Mouse (Mus musculus) megakaryocyte, adult 5-6 weeks (primary cell): ENCODE results near the gene Lmod2. TPM values are rescaled to one million over a fixed set of nuclear protein-coding genes. Genes with fewer than 3 reads are reported as not detected.
A peak's percentile ranks its signal among the peaks of the same experiment; 100 is the strongest.

Experiments used
- ATAC-seq: 2 replicates; pipeline ENCODE4 v1.8.0; 2016; ENCODE audit warnings: mild to moderate bottlenecking, inconsistent platforms; ENCODE audit not compliant: poor library complexity, severe bottlenecking
- total RNA-seq, 2 experiments: library from RNA; stranded (forward) in 1 of 2; stranded (reverse) in 1 of 2; fragments of 153-499, 151-499 nt in 1 of 2; fragments of 221-1000, 200-1000 nt in 1 of 2; gene quantifications; 2 replicates each; pipeline versions ENCODE4 v1.2.3 to v1.2.4; 2015 to 2017

Lmod2 gene
- total RNA-seq, 2 experiments from 2014 or later = not detected

- ATAC-seq = no peak
Measured at GRCm38 (mm10) chr6:24635814-24636213, 38.3 kb downstream of the Lmod2 start.

GRCm38 (mm10) chr6:24641286-24641685 lies 43.7 kb downstream of the Lmod2 start:
- no peak for ATAC-seq

- no peak for ATAC-seq
Measured at GRCm38 (mm10) chr6:24642161-24642560, 44.6 kb downstream of the Lmod2 start.

GRCm38 (mm10) chr6:24642960-24643359 lies 45.4 kb downstream of the Lmod2 start:
- no peak for ATAC-seq

- ATAC-seq = peak; percentile 84
Measured at GRCm38 (mm10) chr6:24645346-24646053, 47.9 kb downstream of the Lmod2 start.

GRCm38 (mm10) chr6:24647103-24647691 lies 49.6 kb downstream of the Lmod2 start:
- no peak for ATAC-seq

GRCm38 (mm10) chr6:24648403-24648802 lies 50.8 kb downstream of the Lmod2 start:
- ATAC-seq = no peak

- no peak for ATAC-seq
Measured at GRCm38 (mm10) chr6:24650719-24651118, 53.2 kb downstream of the Lmod2 start.

- ATAC-seq = no peak
Measured at GRCm38 (mm10) chr6:24651538-24651937, 54.0 kb downstream of the Lmod2 start.

Other genes with a start within 250 kb of the Lmod2 start
- gene Iqub, start 82.7 kb upstream of the Lmod2 start, total RNA-seq (2015) = not detected in 2 replicates
- 0.16 TPM in 1 of 2 replicates, not detected in the other for gene Iqub, start 82.7 kb upstream of the Lmod2 start, total RNA-seq (2017)
- gene Ndufa5, start 69.7 kb upstream of the Lmod2 start, total RNA-seq (2015) = 76.0 and 90.1 TPM in 2 replicates
- 160 and 182 TPM in 2 replicates for gene Ndufa5, start 69.7 kb upstream of the Lmod2 start, total RNA-seq (2017)
- not detected in 2 replicates for gene Asb15, start 69.6 kb upstream of the Lmod2 start, total RNA-seq (2015)
- not detected in 2 replicates for gene Asb15, start 69.6 kb upstream of the Lmod2 start, total RNA-seq (2017)
- 17.1 and 19.1 TPM in 2 replicates for gene Wasl, start 67.2 kb downstream of the Lmod2 start, total RNA-seq (2015)
- 6.6 and 11.3 TPM in 2 replicates for gene Wasl, start 67.2 kb downstream of the Lmod2 start, total RNA-seq (2017)
- gene Hyal6, start 135.5 kb downstream of the Lmod2 start, total RNA-seq (2015) = not detected in 2 replicates
- gene Hyal6, start 135.5 kb downstream of the Lmod2 start, total RNA-seq (2017) = not detected in 2 replicates
- not detected in 2 replicates for gene Hyal4, start 150.6 kb downstream of the Lmod2 start, total RNA-seq (2015)
- gene Hyal4, start 150.6 kb downstream of the Lmod2 start, total RNA-seq (2017) = not detected in 2 replicates
- not detected in 2 replicates for gene Spam1, start 193.4 kb downstream of the Lmod2 start, total RNA-seq (2015)
- not detected in 2 replicates for gene Spam1, start 193.4 kb downstream of the Lmod2 start, total RNA-seq (2017)